Mouse (Mus musculus) thymus, adult 2 months (tissue): Measurements from ENCODE around the gene Tctex1d4.

ENCODE experiments used
- CTCF ChIP-seq: fragments of 200-500 bp; IDR thresholded peaks from 2 replicates; pipeline ENCODE4 v1.5.1; 2012; ENCODE audit warnings: mild to moderate bottlenecking, control low read depth, low read length, moderate library complexity, borderline replicate concordance; ENCODE audit not compliant: control insufficient read depth, poor library complexity, insufficient read depth; ENCODE audit errors: extremely low read depth
- POLR2A ChIP-seq: fragments of 200-500 bp; IDR thresholded peaks from 2 replicates; pipeline ENCODE4 v1.6.1; 2012; ENCODE audit warnings: mild to moderate bottlenecking, low read length, control low read depth, moderate library complexity; ENCODE audit not compliant: control insufficient read depth, poor library complexity, insufficient read depth; ENCODE audit errors: extremely low read depth

DNA sequence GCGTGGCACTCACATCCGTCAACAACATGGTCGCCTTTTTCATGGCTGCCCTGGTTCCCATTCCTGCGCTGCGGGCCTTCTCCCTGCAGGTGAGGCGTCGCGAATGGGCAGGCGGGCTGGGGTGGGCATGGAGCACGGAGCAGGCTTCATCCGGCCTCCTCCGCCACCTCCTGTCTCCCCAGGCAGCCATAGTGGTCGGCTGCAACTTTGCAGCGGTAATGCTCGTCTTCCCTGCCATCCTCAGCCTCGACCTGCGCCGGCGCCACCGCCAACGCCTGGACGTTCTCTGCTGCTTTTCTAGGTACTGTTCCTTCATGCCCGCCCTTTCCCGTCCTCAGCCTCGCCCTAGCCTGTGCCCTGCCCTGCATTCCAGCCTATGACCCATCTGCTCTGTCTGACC, 17.3 kb upstream of the Tctex1d4 start:
- TF ChIP-seq CTCF = no peak
- TF ChIP-seq POLR2A = no peak
